Mouse (Mus musculus): ENCODE results near the gene Slc25a54. TPM values are rescaled to one million over a fixed set of nuclear protein-coding genes. Genes with fewer than 3 reads are reported as not detected.

The Slc25a54 gene
- polyA plus RNA-seq, 1 experiment: not detected

DNA sequence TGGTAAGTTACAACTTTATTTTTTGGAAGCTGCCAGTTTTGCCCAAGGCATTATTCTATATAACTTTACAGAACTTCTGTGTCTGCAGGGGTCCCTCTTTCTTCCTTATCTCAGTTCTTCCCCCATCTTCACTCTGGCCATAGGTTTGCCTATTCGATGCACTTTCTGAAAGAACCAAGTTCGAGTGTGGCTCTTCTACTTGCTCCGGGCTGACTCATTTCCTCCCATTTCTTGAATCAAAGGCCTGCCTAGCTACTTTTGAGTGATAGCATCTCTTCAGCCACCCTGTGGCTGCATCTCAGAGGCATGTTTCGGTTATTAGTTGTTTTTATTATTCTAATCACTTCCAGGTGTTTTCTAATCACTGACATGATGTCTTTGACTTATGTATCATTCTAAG lies 43.8 kb downstream of the Slc25a54 start:
- no peak for DNase-seq (ENCODE audit: low read depth)

DNA sequence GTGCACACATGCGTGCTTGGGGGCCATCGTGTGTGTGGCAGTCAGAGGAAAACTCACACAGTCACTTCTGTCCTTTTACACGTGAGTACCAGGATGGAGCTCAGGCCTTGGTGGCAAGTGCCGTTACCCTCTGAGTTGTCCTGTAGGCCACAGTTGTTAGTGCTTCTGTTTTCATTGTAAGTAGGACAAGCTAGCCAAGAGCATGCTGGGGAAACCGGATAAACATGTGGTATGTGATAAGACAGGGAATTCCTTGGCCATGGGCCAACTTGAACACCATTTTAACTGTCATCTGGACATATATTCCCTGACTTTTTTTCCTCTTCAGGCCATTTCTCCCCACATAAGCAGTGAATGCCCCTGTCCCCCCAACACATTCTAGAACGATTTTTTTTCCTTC lies 45.3 kb downstream of the Slc25a54 start:
- DNase-seq (ENCODE audit: low read depth): no peak

GRCm38 (mm10) chr3:109129768-109130167 lies 49.5 kb downstream of the Slc25a54 start:
- no peak for DNase-seq (ENCODE audit: low read depth)

- no peak for DNase-seq (ENCODE audit: low read depth)
These were observed 52.7 kb downstream of the Slc25a54 start for GRCm38 (mm10) chr3:109132966-109133365.

DNA sequence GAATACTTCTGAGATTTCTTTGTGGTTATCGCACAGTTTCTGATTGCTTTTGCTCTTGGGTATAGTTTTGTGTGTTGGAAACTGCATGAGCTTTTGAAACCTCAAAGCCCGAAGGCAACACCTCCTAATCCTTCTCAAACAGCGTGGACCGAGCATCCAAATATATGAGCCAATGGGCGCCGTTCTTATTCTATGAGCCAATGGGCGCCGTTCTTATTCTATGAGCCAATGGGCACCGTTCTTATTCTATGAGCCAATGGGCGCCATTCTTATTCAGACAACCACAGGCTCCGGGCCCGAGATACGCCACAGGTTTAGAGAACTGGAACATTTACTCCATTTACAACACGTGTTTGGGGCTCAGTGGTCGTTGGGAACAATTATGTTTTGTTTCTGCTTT lies 53.8 kb downstream of the Slc25a54 start:
- DNase-seq (ENCODE audit: low read depth): no peak

- DNase-seq (ENCODE audit: low read depth): no peak
These were observed 55.1 kb downstream of the Slc25a54 start for GRCm38 (mm10) chr3:109135352-109135751.

GRCm38 (mm10) chr3:109152561-109152960 lies 72.3 kb downstream of the Slc25a54 start:
- DNase-seq (ENCODE audit: low read depth): no peak

- no peak for DNase-seq (ENCODE audit: low read depth)
These were observed 73.1 kb downstream of the Slc25a54 start for GRCm38 (mm10) chr3:109153410-109153809.

GRCm38 (mm10) chr3:109155926-109156669 lies 75.8 kb downstream of the Slc25a54 start:
- peak; percentile 40 for DNase-seq (ENCODE audit: low read depth)

- DNase-seq (ENCODE audit: low read depth): no peak
These were observed 77.2 kb downstream of the Slc25a54 start for GRCm38 (mm10) chr3:109157481-109157880.

GRCm38 (mm10) chr3:109164088-109164487 lies 83.8 kb downstream of the Slc25a54 start:
- no peak for DNase-seq (ENCODE audit: low read depth)

- no peak for DNase-seq (ENCODE audit: low read depth)
These were observed 84.4 kb downstream of the Slc25a54 start for GRCm38 (mm10) chr3:109164644-109165043.

- DNase-seq (ENCODE audit: low read depth): no peak
These were observed 85.1 kb downstream of the Slc25a54 start for GRCm38 (mm10) chr3:109165214-109165829.

Other genes with a start within 250 kb of the Slc25a54 start
- 14.2 and 17.3 TPM in 2 replicates for gene Stxbp3, start 239.9 kb upstream of the Slc25a54 start, polyA plus RNA-seq (2012; rRNA removed)
- gene Fndc7, start 190.5 kb upstream of the Slc25a54 start, polyA plus RNA-seq (2012; rRNA removed): 3.1 and 5.9 TPM in 2 replicates
- gene Prpf38b, start 168.7 kb upstream of the Slc25a54 start, polyA plus RNA-seq (2012; rRNA removed): 40.6 and 49.2 TPM in 2 replicates
- gene Henmt1, start 140.6 kb upstream of the Slc25a54 start, polyA plus RNA-seq (2012; rRNA removed): 0.49 and 0.65 TPM in 2 replicates
- gene Gm9857, start 140.0 kb upstream of the Slc25a54 start, polyA plus RNA-seq (2012; rRNA removed): 0.74 and 0.99 TPM in 2 replicates
- gene Fam102b, start 52.9 kb upstream of the Slc25a54 start, polyA plus RNA-seq (2012; rRNA removed): 13.6 and 16.8 TPM in 2 replicates
- 4.0 and 5.4 TPM in 2 replicates for gene Slc25a24, start 42.7 kb downstream of the Slc25a54 start, polyA plus RNA-seq (2012; rRNA removed)